Mouse (Mus musculus): ENCODE results near the gene Inka2. TPM values are rescaled to one million over a fixed set of nuclear protein-coding genes. Genes with fewer than 3 reads are reported as not detected.

Gene Inka2
- polyA plus RNA-seq, 1 experiment from 2014 or later: 2.9 TPM

- Histone ChIP-seq H3K27ac (replicated peaks) (no peak overlapping the region), H3K4me3 (ENCODE audit: low read depth, low read length) (no peak overlapping the region), H3K27me3 (ENCODE audit: control insufficient read depth, insufficient read depth, low read length) (no peaks in the 10 kb centered on the region), H3K9ac (ENCODE audit: low read length) (no peak overlapping the region), H3K36me3 (ENCODE audit: control insufficient read depth, insufficient read depth, low read length) (no peaks in the 10 kb centered on the region), H3K9me3 (ENCODE audit: control insufficient read depth, low read length) (no peaks in the 10 kb centered on the region), H3K4me2 (replicated peaks; ENCODE audit: low read depth) (no peak overlapping the region), H3K4me1 (replicated peaks; ENCODE audit: control insufficient read depth, insufficient read depth) (no peaks in the 10 kb centered on the region; the same call in 1 of the 2 replicates)
- TF ChIP-seq EP300 (optimal IDR thresholded peaks at IDR 0.05) (no peak), CTCF (IDR thresholded peaks at IDR 0.05; ENCODE audit: low read depth) (no peak)
- no peak for DNase-seq (ENCODE audit: low spot score)
- ATAC-seq (ENCODE audit: low FRiP score, low TSS enrichment): no peak
- WGBS: 57% methylated on average over 5 of the region's 5 CpGs
Measured at GRCm38 (mm10) chr3:105701399-105701798, 3.0 kb upstream of the Inka2 start.

- TF ChIP-seq EP300 (optimal IDR thresholded peaks at IDR 0.05) (no peak), CTCF (IDR thresholded peaks at IDR 0.05; ENCODE audit: low read depth) (no peak)
- Histone ChIP-seq H3K27ac (replicated peaks) (no peak overlapping the region), H3K4me1 (replicated peaks; ENCODE audit: control insufficient read depth, insufficient read depth) (no peaks in the 10 kb centered on the region; the same call in none of the 2 replicates)
Measured at GRCm38 (mm10) chr3:105703571-105703970, 828 bp upstream of the Inka2 start.

GRCm38 (mm10) chr3:105705061-105705549 is 706 bp downstream of the Inka2 start:
- DNase-seq (ENCODE audit: low spot score): peak; percentile 71
- WGBS: 1% methylated on average over 28 of the region's 28 CpGs
- H3K9ac ChIP-seq (ENCODE audit: low read length): peak overlapping the region; percentile 64

More at GRCm38 (mm10) chr3:105703571-105703970, 828 bp upstream of the Inka2 start:
- DNase-seq (ENCODE audit: low spot score) (no peak), ATAC-seq (ENCODE audit: low FRiP score, low TSS enrichment) (no peak)
- Histone ChIP-seq H3K27me3 (ENCODE audit: control insufficient read depth, insufficient read depth, low read length) (no peaks in the 10 kb centered on the region), H3K36me3 (ENCODE audit: control insufficient read depth, insufficient read depth, low read length) (no peaks in the 10 kb centered on the region), H3K4me3 (ENCODE audit: low read depth, low read length) (no peak overlapping the region), H3K9ac (ENCODE audit: low read length) (no peak overlapping the region), H3K4me2 (replicated peaks; ENCODE audit: low read depth) (no peak overlapping the region), H3K9me3 (ENCODE audit: control insufficient read depth, low read length) (no peaks in the 10 kb centered on the region)
- 68% methylated on average over 6 of the region's 6 CpGs for WGBS

GRCm38 (mm10) chr3:105705561-105705960 is 1.2 kb downstream of the Inka2 start:
- ATAC-seq (ENCODE audit: low FRiP score, low TSS enrichment) (no peak), DNase-seq (ENCODE audit: low spot score) (no peak)
- no peaks in the 10 kb centered on the region for H3K27me3 ChIP-seq (ENCODE audit: control insufficient read depth, insufficient read depth, low read length)
- no peaks in the 10 kb centered on the region for H3K9me3 ChIP-seq (ENCODE audit: control insufficient read depth, low read length)
- H3K36me3 ChIP-seq (ENCODE audit: control insufficient read depth, insufficient read depth, low read length): no peaks in the 10 kb centered on the region
- H3K9ac ChIP-seq (ENCODE audit: low read length): peak overlapping the region; percentile 64
- TF ChIP-seq CTCF (IDR thresholded peaks at IDR 0.05; ENCODE audit: low read depth): no peak
- peak overlapping the region; percentile 61 for H3K4me3 ChIP-seq (ENCODE audit: low read depth, low read length)
- H3K4me2 ChIP-seq (replicated peaks; ENCODE audit: low read depth): peak overlapping the region; percentile 90
- peaks cover 2% of the 10 kb centered on the region for H3K4me1 ChIP-seq (replicated peaks; ENCODE audit: control insufficient read depth, insufficient read depth)
- H3K27ac ChIP-seq (replicated peaks): peak overlapping the region; percentile 25; the same call in 1 of the 2 replicates
- 34% methylated on average over 3 of the region's 3 CpGs for WGBS

More at GRCm38 (mm10) chr3:105705061-105705549, 706 bp downstream of the Inka2 start:
- H3K4me2 ChIP-seq (replicated peaks; ENCODE audit: low read depth): peak overlapping the region; percentile 90
- ATAC-seq (ENCODE audit: low FRiP score, low TSS enrichment): peak; percentile 68
- no peaks in the 10 kb centered on the region for H3K27me3 ChIP-seq (ENCODE audit: control insufficient read depth, insufficient read depth, low read length)
- H3K27ac ChIP-seq (replicated peaks): peak overlapping the region; percentile 71
- H3K36me3 ChIP-seq (ENCODE audit: control insufficient read depth, insufficient read depth, low read length): no peaks in the 10 kb centered on the region
- TF ChIP-seq CTCF (IDR thresholded peaks at IDR 0.05; ENCODE audit: low read depth) (no peak), EP300 (optimal IDR thresholded peaks at IDR 0.05) (no peak)
- H3K9me3 ChIP-seq (ENCODE audit: control insufficient read depth, low read length): no peaks in the 10 kb centered on the region
- H3K4me1 ChIP-seq (replicated peaks; ENCODE audit: control insufficient read depth, insufficient read depth): peaks cover under 1% of the 10 kb centered on the region
- peak overlapping the region; percentile 61 for H3K4me3 ChIP-seq (ENCODE audit: low read depth, low read length)

- no peak for DNase-seq (ENCODE audit: low spot score)
- WGBS: 44% methylated on average over 4 of the region's 4 CpGs
- H3K4me2 ChIP-seq (replicated peaks; ENCODE audit: low read depth): peak overlapping the region; percentile 90
Measured at GRCm38 (mm10) chr3:105706366-105707020, 2.1 kb downstream of the Inka2 start.

GRCm38 (mm10) chr3:105707590-105707989 is 3.2 kb downstream of the Inka2 start:
- H3K4me3 ChIP-seq (ENCODE audit: low read depth, low read length): no peak overlapping the region
- H3K9me3 ChIP-seq (ENCODE audit: control insufficient read depth, low read length): no peaks in the 10 kb centered on the region
- H3K4me2 ChIP-seq (replicated peaks; ENCODE audit: low read depth): no peak overlapping the region
- DNase-seq (ENCODE audit: low spot score): no peak
- H3K27ac ChIP-seq (replicated peaks): no peak overlapping the region
- peaks cover 2% of the 10 kb centered on the region for H3K4me1 ChIP-seq (replicated peaks; ENCODE audit: control insufficient read depth, insufficient read depth)
- WGBS: 41% methylated on average over 7 of the region's 7 CpGs
- no peak overlapping the region for H3K9ac ChIP-seq (ENCODE audit: low read length)
- H3K27me3 ChIP-seq (ENCODE audit: control insufficient read depth, insufficient read depth, low read length): no peaks in the 10 kb centered on the region
- ATAC-seq (ENCODE audit: low FRiP score, low TSS enrichment): no peak
- no peak for TF ChIP-seq EP300 (optimal IDR thresholded peaks at IDR 0.05)
- no peak for TF ChIP-seq CTCF (IDR thresholded peaks at IDR 0.05; ENCODE audit: low read depth)
- no peaks in the 10 kb centered on the region for H3K36me3 ChIP-seq (ENCODE audit: control insufficient read depth, insufficient read depth, low read length)

More at GRCm38 (mm10) chr3:105706366-105707020, 2.1 kb downstream of the Inka2 start:
- ATAC-seq (ENCODE audit: low FRiP score, low TSS enrichment): no peak
- Histone ChIP-seq H3K9ac (ENCODE audit: low read length) (peak overlapping the region; percentile 64; the same call in 1 of the 2 replicates), H3K27me3 (ENCODE audit: control insufficient read depth, insufficient read depth, low read length) (no peaks in the 10 kb centered on the region), H3K4me1 (replicated peaks; ENCODE audit: control insufficient read depth, insufficient read depth) (peaks cover 2% of the 10 kb centered on the region), H3K27ac (replicated peaks) (no peak overlapping the region), H3K9me3 (ENCODE audit: control insufficient read depth, low read length) (no peaks in the 10 kb centered on the region), H3K4me3 (ENCODE audit: low read depth, low read length) (peak overlapping the region; percentile 61), H3K36me3 (ENCODE audit: control insufficient read depth, insufficient read depth, low read length) (no peaks in the 10 kb centered on the region)
- TF ChIP-seq CTCF (IDR thresholded peaks at IDR 0.05; ENCODE audit: low read depth): no peak
- TF ChIP-seq EP300 (optimal IDR thresholded peaks at IDR 0.05): no peak

Data from stomach, postnatal 0 days (tissue).